Mouse (Mus musculus) c-Kit-positive CD71-positive TER-119-negative erythroid progenitor cells, embryonic 14.5 days (primary cell): ENCODE data around the gene Pgbd1.
"Not testable (repeated sequence)": the region's sequence is repeated elsewhere in the genome, so short reads cannot be mapped to it uniquely, and the experiment has no call there.

Experiments used
- DNase-seq: peaks from one replicate; pipeline ENCODE4 v3.0.0-alpha.2; 2013; ENCODE audit warnings: low read depth

The Pgbd1 gene

DNA sequence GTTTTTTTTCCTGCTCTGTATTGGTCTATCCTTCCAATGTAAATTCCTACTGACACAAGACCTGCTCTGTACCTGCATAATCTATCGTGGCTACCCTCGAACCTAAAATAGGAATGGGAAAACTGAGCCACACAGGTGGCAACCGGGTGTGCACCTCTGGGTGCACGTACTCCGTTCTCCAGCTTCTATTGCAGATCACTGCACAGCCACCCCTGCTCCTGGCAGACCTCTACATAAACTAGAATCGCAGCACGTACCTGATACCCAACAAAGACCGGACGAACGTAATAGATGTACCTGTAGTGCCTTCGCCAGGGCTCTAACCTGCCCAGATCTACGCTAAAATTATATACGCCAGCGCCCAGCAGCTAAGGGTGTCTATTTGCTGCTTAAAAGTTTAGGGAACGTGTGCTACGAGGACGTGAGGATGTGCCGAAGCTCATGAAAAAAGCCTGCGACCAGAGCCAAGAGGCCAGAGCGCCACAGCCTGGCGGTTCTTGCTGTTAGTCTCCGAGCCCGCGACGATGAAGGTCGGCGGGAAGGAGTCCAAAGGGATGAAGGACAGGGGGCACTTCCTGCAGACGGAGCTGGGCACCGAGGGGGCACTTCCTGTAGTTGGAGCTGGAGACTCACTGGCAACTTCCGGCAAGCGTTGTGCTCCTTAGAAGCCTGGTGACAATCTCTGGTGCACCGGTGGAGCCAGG is at the start of gene Pgbd1:
Gene Pgbd1 (minus strand): TSS at position 556 of the 704 bp plus-strand sequence.
- DNase-seq = peak; percentile 69

DNA sequence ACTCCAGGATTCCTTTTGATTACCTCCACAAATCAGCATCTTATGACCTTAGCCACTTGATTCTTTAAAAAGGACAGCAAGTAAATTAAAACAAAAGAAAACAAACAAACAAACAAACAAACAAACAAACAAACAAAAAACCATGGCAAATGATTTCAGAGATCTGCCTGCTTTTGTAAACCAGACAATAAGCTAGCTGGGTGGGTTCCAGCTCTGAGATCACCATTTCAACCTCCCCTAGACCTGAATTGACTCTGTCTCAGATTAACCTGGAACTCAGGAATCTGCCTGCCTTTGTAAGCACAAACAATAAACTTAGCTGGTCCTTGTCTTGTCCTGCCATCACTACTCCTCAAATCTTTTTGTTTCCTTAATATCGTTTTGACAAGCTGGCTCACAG is 46.0 kb upstream of the Pgbd1 start:
- no peak for DNase-seq

- DNase-seq = not testable (repeated sequence)
Measured at GRCm38 (mm10) chr13:21478759-21479670, 38.2 kb upstream of the Pgbd1 start, which contains the start of the genes Zkscan4 and Gm10065. TSS of gene Zkscan4 (plus strand) at chr13:21478907. TSS of gene Gm10065 (minus strand) at chr13:21479441.

DNA sequence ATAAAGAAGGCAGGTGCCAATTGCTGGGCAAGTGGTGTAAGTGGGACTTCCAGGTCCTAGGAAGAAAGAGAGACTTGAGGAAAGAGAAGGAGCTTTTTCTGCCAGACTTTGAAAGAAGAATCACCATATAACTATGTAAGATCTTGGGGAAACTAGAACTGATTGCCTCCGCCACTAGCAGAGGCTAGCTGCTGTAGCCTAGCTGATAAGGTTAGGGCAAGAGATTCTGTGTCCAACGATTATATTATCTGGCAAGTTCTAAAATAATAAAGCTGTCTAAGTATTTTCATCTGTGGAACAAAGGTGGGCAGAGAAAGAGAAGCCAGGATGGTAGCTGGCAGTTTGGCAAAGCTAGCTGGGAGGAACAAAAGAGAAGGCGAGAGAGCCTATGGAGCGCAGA is 31.6 kb upstream of the Pgbd1 start:
- no peak for DNase-seq

GRCm38 (mm10) chr13:21469097-21469496 is 28.2 kb upstream of the Pgbd1 start:
- DNase-seq = no peak

DNA sequence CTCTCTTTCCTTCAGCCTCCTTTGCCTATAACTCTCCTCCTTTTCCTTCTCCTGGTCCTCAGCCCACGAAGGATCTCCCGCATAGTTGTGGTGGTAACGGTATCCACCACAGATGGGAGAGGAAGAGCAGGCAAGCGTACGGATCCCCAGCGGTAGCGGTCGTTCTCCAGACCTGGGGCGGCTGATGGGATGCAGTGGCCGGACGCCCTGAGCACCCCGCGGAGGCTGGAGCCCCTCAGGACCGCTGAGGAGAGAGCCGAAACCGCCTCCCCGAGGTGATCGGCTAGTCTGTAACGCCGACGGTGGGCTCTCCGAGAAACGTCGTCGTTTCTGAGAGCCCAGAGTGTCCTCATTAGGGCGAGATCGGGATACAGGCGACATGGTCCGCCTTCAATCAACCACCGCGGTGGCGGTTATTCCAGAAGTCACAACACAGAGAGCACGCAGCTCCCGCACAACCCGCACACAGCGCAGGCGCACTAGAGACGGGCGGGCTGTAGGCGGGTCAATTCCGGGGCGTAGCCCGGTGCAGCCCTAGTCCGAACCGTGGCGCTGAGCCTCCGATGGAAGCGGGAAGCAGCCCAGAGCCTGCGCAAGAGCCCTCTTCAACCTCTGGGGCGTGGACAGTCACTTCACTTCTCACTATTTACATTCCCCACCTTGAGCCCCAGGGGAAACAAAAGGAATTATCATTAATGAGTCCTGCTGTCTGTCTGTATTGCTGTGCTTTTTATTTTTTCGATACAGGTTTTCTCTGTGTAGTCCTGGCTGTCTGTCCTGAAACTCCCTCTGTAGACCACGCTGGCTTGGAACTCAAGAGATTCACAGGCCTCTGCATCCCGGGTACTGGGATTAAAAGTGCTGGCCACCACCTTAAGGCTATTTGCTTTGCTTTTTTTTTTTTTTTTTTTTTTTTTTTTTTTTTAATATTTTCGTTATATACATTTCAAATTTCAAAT is 27.5 kb upstream of the Pgbd1 start, which contains the start of gene Nkapl:
Gene Nkapl (minus strand): TSS at position 449 of the 959 bp plus-strand sequence.
- peak; percentile 88 for DNase-seq

GRCm38 (mm10) chr13:21467336-21467735 is 26.5 kb upstream of the Pgbd1 start:
- DNase-seq = no peak

GRCm38 (mm10) chr13:21462516-21462915 is 21.7 kb upstream of the Pgbd1 start:
- not testable (repeated sequence) for DNase-seq

DNA sequence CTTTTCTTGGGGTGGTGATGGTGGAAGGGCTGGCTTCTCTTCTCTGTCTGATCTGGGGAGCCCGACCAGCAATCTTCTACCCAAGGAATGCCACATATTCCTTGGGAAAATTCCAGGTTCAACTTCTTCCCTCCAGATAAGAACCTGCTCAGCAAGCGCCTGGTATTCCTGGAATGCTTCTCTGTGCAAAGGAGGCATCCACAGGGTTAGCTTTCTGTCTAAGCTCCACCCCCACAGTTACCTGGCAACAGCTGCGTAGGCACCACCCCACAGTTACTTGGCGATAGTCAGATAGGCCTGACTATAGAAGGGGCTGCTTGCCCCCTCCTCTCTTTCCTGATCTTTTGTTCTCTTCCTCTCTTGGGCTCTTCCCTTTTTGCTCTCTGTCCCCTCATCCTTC is 15.5 kb upstream of the Pgbd1 start:
- no peak for DNase-seq

GRCm38 (mm10) chr13:21454133-21454532 is 13.3 kb upstream of the Pgbd1 start:
- no peak for DNase-seq

- DNase-seq = peak; percentile 68
Measured at GRCm38 (mm10) chr13:21453449-21453848, 12.6 kb upstream of the Pgbd1 start, which contains the start of gene Zscan26. TSS of gene Zscan26 (minus strand) at chr13:21453730.

DNA sequence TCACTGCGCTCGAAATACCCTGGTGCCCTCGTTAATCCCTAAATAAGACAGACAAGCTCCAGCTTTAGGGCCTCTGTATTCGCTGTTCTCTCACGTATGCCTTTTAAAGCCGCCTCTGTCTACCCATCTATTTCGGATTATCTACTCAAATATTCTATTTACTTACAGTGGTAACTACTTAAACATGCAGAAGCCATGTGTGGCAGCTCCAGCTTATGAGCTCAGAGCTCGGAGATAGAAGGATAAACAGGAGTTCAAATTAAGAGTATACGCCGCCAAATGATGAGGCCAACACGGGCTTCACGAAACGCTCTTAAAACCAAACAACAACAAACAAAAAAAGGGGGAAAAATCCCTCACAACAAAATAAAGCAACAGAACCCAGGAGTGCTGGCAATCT is 12.2 kb upstream of the Pgbd1 start:
- DNase-seq = no peak

- no peak for DNase-seq
Measured at GRCm38 (mm10) chr13:21447856-21448614, 7.2 kb upstream of the Pgbd1 start.

GRCm38 (mm10) chr13:21446796-21447195 is 5.9 kb upstream of the Pgbd1 start:
- no peak for DNase-seq

- no peak for DNase-seq
Measured at GRCm38 (mm10) chr13:21441207-21441572, 332 bp upstream of the Pgbd1 start.

GRCm38 (mm10) chr13:21435476-21435875 is 5.4 kb downstream of the Pgbd1 start:
- no peak for DNase-seq

- DNase-seq = no peak
Measured at GRCm38 (mm10) chr13:21427631-21428030, 13.2 kb downstream of the Pgbd1 start.

- no peak for DNase-seq
Measured at GRCm38 (mm10) chr13:21423301-21423700, 17.6 kb downstream of the Pgbd1 start.

DNA sequence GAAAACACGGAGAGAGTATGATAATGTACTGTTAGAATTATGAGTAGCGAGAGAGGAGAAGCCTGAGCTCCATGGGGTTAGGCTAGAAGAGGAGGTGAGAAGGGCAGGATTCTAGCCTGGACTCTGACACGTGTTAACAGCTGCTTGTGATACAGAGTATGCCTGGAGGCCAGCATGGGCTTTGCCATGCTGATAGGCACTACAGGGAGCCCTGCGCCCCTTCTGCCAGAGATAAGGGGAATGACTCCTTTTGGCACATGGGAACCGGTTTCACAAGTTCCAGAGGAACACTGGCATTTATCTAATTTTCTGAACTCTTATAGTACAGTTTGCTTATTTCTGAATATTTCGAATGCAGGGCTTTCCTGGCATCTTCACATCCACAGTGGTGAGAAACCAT is 22.0 kb downstream of the Pgbd1 start:
- peak; percentile 52 for DNase-seq

- DNase-seq = no peak
Measured at GRCm38 (mm10) chr13:21417298-21418010, 23.4 kb downstream of the Pgbd1 start.
